Mouse (Mus musculus) adrenal gland, adult 2 months (tissue): ENCODE results near the gene Naif1. TPM values are rescaled to one million over a fixed set of nuclear protein-coding genes. Genes with fewer than 3 reads are reported as not detected.

ENCODE experiments used
- DNase-seq: peaks from one replicate; pipeline ENCODE4 v3.0.0; 2021
- polyA plus RNA-seq: library from polyadenylated mRNA; depleted of rRNA; stranded (reverse); fragments of >200 nt; gene quantifications from 2 replicates; pipeline ENCODE4 v1.2.3, GENCODE M21; 2012; rRNA removed
- total RNA-seq, 2 experiments: library from RNA; stranded (reverse); gene quantifications; 2 replicates each; pipeline ENCODE4 v1.2.3; 2021

Gene Naif1
- total and polyA plus RNA-seq, 3 experiments: 5.1 to 6.6 (median 5.9) TPM

DNA sequence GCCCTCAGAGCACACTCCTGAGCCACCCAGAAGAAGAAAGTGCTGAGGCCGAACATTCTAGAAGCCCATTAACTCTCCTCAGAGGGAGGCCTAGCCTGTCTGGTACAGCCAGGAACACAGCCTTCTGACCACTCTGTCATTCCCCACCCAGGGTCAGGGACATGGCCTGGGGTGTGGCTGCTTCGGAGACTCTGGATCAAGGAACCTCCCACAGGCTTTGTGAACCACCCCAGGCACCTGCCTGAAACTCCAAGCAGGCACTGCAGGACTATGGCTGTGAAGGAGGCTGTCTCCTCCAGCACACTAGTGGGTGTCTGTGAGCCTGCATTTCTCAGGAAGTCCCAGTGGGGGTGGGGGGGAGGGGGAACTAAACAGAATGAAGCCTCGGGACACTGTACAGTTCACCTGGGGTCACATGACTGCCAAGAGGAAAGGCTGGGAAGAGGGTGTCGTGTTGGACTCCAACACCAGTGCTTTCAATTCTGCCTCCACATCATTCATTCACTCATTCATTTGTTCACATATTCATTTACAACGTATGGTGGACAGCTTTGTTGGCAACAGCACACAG is 51.6 kb downstream of the Naif1 start:
- DNase-seq: no peak

DNA sequence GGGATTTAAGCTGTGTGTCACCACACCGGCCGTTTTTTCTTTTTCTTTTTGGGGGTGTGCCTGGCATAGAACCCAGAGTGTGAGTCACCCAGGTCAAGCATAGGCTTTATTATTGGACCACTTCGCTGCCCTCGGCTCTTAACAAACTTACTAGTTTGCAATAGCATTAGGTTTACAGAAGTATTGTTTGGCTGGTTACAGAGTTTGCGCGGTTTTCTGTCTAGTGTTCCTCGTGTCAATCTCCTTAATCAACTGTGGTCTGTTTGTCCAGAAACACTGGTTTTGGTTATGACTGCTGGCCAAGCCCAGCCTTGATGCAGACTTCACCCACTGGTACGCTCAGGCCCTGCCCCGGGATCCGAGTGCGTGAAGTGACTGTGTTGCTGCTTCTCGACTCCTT is 52.6 kb downstream of the Naif1 start:
- DNase-seq: no peak

- DNase-seq: no peak
These were observed 53.3 kb downstream of the Naif1 start for GRCm38 (mm10) chr2:32503588-32503987.

DNA sequence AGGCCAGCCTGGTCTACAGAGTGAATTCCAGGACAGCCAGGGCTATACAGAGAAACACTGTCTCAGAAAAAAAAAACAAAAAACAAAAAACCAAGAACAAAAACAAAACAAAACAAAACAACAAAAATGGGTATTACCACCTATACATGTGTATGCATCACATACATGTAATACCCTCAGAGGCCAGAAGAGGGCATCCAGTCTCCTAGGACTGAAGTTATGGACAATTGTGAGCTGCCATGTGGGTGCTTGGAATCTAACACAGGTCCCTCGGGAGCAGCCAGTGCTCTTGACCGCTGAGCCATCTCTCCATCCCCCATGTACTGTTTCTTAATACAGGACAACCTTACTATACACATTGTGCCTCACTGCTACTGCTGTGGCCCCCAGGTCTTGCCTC is 55.3 kb downstream of the Naif1 start:
- DNase-seq: no peak

Other genes starting within 250 kb of the Naif1 start
- 10 to 100 TPM; 32.5 to 40.4 TPM for gene Pomt1, start 213.9 kb upstream of the Naif1 start, total RNA-seq
- gene Pomt1, start 213.9 kb upstream of the Naif1 start, polyA plus RNA-seq: 42.8 and 49.6 TPM in 2 replicates
- gene Uck1, start 190.3 kb upstream of the Naif1 start, total RNA-seq: 100 to 1,000 TPM; 116 to 148 TPM
- gene Uck1, start 190.3 kb upstream of the Naif1 start, polyA plus RNA-seq: 202 and 249 TPM in 2 replicates
- 10 to 100 TPM; 81.1 to 82.9 TPM for gene Golga2, start 163.1 kb upstream of the Naif1 start, total RNA-seq
- gene Golga2, start 163.1 kb upstream of the Naif1 start, polyA plus RNA-seq: 25.8 and 31.5 TPM in 2 replicates
- 100 to 1,000 TPM; 324 to 358 TPM for gene Swi5, start 162.4 kb upstream of the Naif1 start, total RNA-seq
- gene Swi5, start 162.4 kb upstream of the Naif1 start, polyA plus RNA-seq: 317 and 318 TPM in 2 replicates
- 10 to 100 TPM; 54.0 to 94.0 TPM for gene Ciz1, start 98.1 kb upstream of the Naif1 start, total RNA-seq
- 290 and 303 TPM in 2 replicates for gene Ciz1, start 98.1 kb upstream of the Naif1 start, polyA plus RNA-seq
- gene Dnm1, start 97.1 kb upstream of the Naif1 start, total RNA-seq: 10 to 100 TPM; 15.8 to 22.5 TPM
- 114 and 144 TPM in 2 replicates for gene Dnm1, start 97.1 kb upstream of the Naif1 start, polyA plus RNA-seq
- 100 to 1,000 TPM; 152 to 167 TPM for gene 1110008P14Rik, start 68.5 kb upstream of the Naif1 start, total RNA-seq
- gene 1110008P14Rik, start 68.5 kb upstream of the Naif1 start, polyA plus RNA-seq: 1,060 and 1,061 TPM in 2 replicates
- gene Lcn2, start 62.2 kb upstream of the Naif1 start, total RNA-seq: 1 to 10 TPM; 2.2 to 2.8 TPM
- 0.45 and 2.1 TPM in 2 replicates for gene Lcn2, start 62.2 kb upstream of the Naif1 start, polyA plus RNA-seq
- gene Ptges2, start 54.6 kb upstream of the Naif1 start, total RNA-seq: 10 to 100 TPM; 55.3 to 69.6 TPM
- 35.6 and 50.7 TPM in 2 replicates for gene Ptges2, start 54.6 kb upstream of the Naif1 start, polyA plus RNA-seq
- 10 to 100 TPM; 34.0 to 79.5 TPM for gene Slc25a25, start 988 bp downstream of the Naif1 start, total RNA-seq
- gene Slc25a25, start 988 bp downstream of the Naif1 start, polyA plus RNA-seq: 35.2 and 36.8 TPM in 2 replicates
- 10 to 100 TPM; 37.1 to 40.8 TPM for gene Fam102a, start 84.9 kb downstream of the Naif1 start, total RNA-seq
- 40.2 and 43.1 TPM in 2 replicates for gene Fam102a, start 84.9 kb downstream of the Naif1 start, polyA plus RNA-seq
- 10 to 100 TPM; 52.7 to 67.4 TPM for gene Dpm2, start 120.4 kb downstream of the Naif1 start, total RNA-seq
- 160 and 165 TPM in 2 replicates for gene Dpm2, start 120.4 kb downstream of the Naif1 start, polyA plus RNA-seq
- under 1 TPM in 1 of 2 experiments, not detected in 1; 0.29 TPM for gene Pip5kl1, start 124.3 kb downstream of the Naif1 start, total RNA-seq
- gene Pip5kl1, start 124.3 kb downstream of the Naif1 start, polyA plus RNA-seq: 0.10 TPM in 1 of 2 replicates, not detected in the other
- gene 9430097D07Rik, start 125.2 kb downstream of the Naif1 start, total RNA-seq: not detected
- gene 9430097D07Rik, start 125.2 kb downstream of the Naif1 start, polyA plus RNA-seq: not detected in 2 replicates
- gene St6galnac4, start 136.6 kb downstream of the Naif1 start, total RNA-seq: 10 to 100 TPM in 1 of 2 experiments, 1 to 10 TPM in 1; 5.6 to 14.5 TPM
- 15.4 and 18.5 TPM in 2 replicates for gene St6galnac4, start 136.6 kb downstream of the Naif1 start, polyA plus RNA-seq
- gene St6galnac6, start 149.3 kb downstream of the Naif1 start, total RNA-seq: 10 to 100 TPM; 55.2 to 55.6 TPM
- 115 and 122 TPM in 2 replicates for gene St6galnac6, start 149.3 kb downstream of the Naif1 start, polyA plus RNA-seq
- 10 to 100 TPM; 40.6 to 59.0 TPM for gene Ak1, start 171.3 kb downstream of the Naif1 start, total RNA-seq
- 66.6 and 67.7 TPM in 2 replicates for gene Ak1, start 171.3 kb downstream of the Naif1 start, polyA plus RNA-seq
- gene Eng, start 196.1 kb downstream of the Naif1 start, total RNA-seq: 100 to 1,000 TPM; 100 to 128 TPM
- gene Eng, start 196.1 kb downstream of the Naif1 start, polyA plus RNA-seq: 266 and 281 TPM in 2 replicates